Mouse (Mus musculus) forebrain, embryonic 14.5 days (tissue): Measurements from ENCODE around the gene Casc4. TPM values are rescaled to one million over a fixed set of nuclear protein-coding genes. Genes with fewer than 3 reads are reported as not detected.
A peak's percentile ranks its signal among the peaks of the same experiment; 100 is the strongest.

Source experiments
- ATAC-seq: fragments of 200-750 bp; cut with Nextera tagmentation; 2 replicates; pipeline ENCODE4 v1.8.0; 2017; ENCODE audit warnings: mild to moderate bottlenecking, moderate library complexity
- DNase-seq: peaks from one replicate; pipeline ENCODE4 v3.0.0-alpha.2; 2015; ENCODE audit warnings: low spot score
- H3K27ac ChIP-seq: fragments of 300-500 bp; sonication (generic); 2 replicates; pipeline ENCODE4 v1.5.1; 2014; ENCODE audit warnings: low read depth, mild to moderate bottlenecking, control low read depth, low read length, moderate library complexity
- H3K27me3 ChIP-seq: fragments of 300-500 bp; sonication (generic); replicated peaks from 2 replicates; pipeline ENCODE4 v1.6.1; 2014; ENCODE audit warnings: low read length, control low read depth, mixed read lengths; ENCODE audit not compliant: control insufficient read depth, insufficient read depth
- H3K36me3 ChIP-seq: fragments of 300-500 bp; sonication (generic); 2 replicates; pipeline ENCODE4 v1.6.1; 2014; ENCODE audit warnings: low read length, control low read depth; ENCODE audit not compliant: control insufficient read depth, insufficient read depth
- H3K4me1 ChIP-seq: fragments of 300-500 bp; sonication (generic); 2 replicates; pipeline ENCODE4 v1.6.1; 2014; ENCODE audit warnings: antibody characterized with exemption, low read length, control low read depth; ENCODE audit not compliant: control insufficient read depth, insufficient read depth
- H3K4me2 ChIP-seq: fragments of 300-500 bp; sonication (generic); 2 replicates; pipeline ENCODE4 v1.6.1; 2014; ENCODE audit warnings: mild to moderate bottlenecking, control low read depth, low read length
- H3K4me3 ChIP-seq: fragments of 300-500 bp; sonication (generic); 2 replicates; pipeline ENCODE4 v1.5.1; 2014; ENCODE audit warnings: low read depth, low read length, control low read depth
- H3K9ac ChIP-seq: fragments of 300-500 bp; sonication (generic); 2 replicates; pipeline ENCODE4 v1.6.1; 2014; ENCODE audit warnings: mild to moderate bottlenecking, low read length, control low read depth, moderate library complexity
- H3K9me3 ChIP-seq: fragments of 300-500 bp; sonication (generic); replicated peaks from 2 replicates; pipeline ENCODE4 v1.6.1; 2016; ENCODE audit warnings: low read length, control low read depth, mixed read lengths; ENCODE audit not compliant: control insufficient read depth
- WGBS: fragments of 180-500 bp; shearing (Covaris S2); extraction: QIAGEN DNeasy Blood & Tissue Kit; methylation state at CpG from one replicate; pipeline ENCODE4 v1.1.7; 2014; 5-methylcytosine and 5-hydroxymethylcytosine counted together
- polyA plus RNA-seq: library from polyadenylated mRNA; unstranded; fragments of >200 nt; fragmentation: Nextera tagmentation; extraction: Ambion mirVana; gene quantifications from 2 replicates; pipeline ENCODE4 v1.2.1, GENCODE M21; 2014

The Casc4 gene
- 15.0 and 17.0 TPM in 2 replicates for polyA plus RNA-seq

DNA sequence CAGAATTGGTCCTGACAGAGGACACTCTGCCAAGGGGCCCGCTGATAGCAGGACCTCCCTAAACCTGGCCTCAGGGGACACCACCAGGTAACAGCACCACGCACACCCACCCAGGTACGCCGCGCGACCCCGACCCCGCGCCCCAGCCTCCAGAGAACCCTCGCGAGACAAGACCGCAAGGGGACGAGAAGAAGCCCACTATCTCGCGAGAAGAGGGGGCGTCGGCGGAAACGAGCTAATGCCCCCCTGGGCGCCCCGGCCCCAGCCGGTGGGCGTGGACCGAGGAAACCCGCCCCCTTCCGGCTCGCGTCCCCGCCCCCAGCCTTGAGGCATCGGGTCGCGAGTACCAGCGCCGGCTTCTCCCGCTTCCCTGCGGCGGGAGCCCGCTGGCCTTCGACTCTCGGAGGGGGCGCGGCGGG lies at the start of gene Casc4:
Gene Casc4, plus strand, starts transcription at position 339 of the 419 bp plus-strand sequence.
- WGBS, result under 1% methylated on average over 31 of the region's 43 CpGs
- peak within 1 kb of the TSS; percentile 85 for H3K4me3 ChIP-seq
- peak within 1 kb of the TSS; percentile 96 for H3K9ac ChIP-seq
- no peaks in the 10 kb centered on the region for H3K9me3 ChIP-seq
- peaks cover 11% of the 10 kb centered on the region for H3K36me3 ChIP-seq
- no peaks in the 10 kb centered on the region for H3K27me3 ChIP-seq
- DNase-seq (peak; percentile 98), ATAC-seq (peak; percentile 97)
- H3K27ac ChIP-seq, result peak within 1 kb of the TSS; percentile 72
- peaks cover 7% of the 10 kb centered on the region for H3K4me1 ChIP-seq
- H3K4me2 ChIP-seq, result peak within 1 kb of the TSS; percentile 90

DNA sequence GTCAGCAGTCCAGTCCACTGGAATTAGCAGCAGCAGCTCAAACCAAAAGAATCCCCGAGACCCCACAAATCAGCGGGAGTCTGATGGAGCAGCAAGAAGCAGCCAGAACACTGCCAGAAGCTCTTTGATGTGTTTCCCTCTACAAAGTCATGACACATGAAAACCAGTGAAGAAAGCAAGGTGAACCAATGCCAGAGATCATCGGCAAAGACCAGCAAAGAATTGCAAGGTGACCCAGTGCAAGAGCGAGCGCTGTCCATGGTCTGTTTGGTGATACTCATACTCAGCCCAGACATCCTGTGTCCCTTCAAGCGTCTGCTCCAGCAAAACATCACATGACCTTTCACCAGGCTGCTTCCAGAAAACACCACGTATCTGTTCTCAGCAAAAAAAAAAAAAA lies 45.0 kb upstream of the Casc4 start:
- Histone ChIP-seq H3K4me3 (no peak overlapping the region), H3K4me2 (no peak overlapping the region), H3K4me1 (no peaks in the 10 kb centered on the region), H3K9me3 (no peaks in the 10 kb centered on the region), H3K9ac (no peak overlapping the region), H3K36me3 (no peaks in the 10 kb centered on the region), H3K27ac (no peak overlapping the region), H3K27me3 (no peaks in the 10 kb centered on the region)
- DNase-seq (no peak), ATAC-seq (no peak)
- 92% methylated on average over 7 of the region's 7 CpGs for WGBS

DNA sequence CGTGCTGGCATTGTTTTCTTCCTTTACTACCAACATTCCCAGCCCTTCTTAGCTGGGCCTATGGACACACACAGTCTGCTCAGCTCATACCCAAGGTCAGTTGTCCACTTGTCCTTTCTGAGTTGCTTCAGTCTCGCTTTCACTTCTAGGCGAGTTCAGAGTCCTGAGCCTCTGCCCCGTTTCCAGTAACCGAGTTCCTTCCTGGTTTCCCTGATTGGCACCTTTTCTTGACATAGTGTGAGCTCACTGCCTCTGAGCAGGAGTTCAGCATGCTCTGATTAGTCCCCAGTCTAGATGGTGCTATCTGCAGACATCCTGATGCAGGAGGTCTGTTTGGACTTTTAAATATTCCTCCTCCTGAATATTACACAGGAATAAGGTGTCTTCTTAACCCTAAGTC lies 42.1 kb upstream of the Casc4 start:
- DNase-seq (no peak), ATAC-seq (no peak)
- H3K36me3 ChIP-seq, result no peaks in the 10 kb centered on the region
- no peak overlapping the region for H3K9ac ChIP-seq
- H3K27me3 ChIP-seq, result no peaks in the 10 kb centered on the region
- 65% methylated on average over 5 of the region's 5 CpGs for WGBS
- H3K4me3 ChIP-seq, result no peak overlapping the region
- no peaks in the 10 kb centered on the region for H3K4me1 ChIP-seq
- no peak overlapping the region for H3K27ac ChIP-seq
- H3K9me3 ChIP-seq, result no peaks in the 10 kb centered on the region
- no peak overlapping the region for H3K4me2 ChIP-seq

- DNase-seq (peak; percentile 46), ATAC-seq (0 out of 2 replicates have a peak, but pooled peaks have one; percentile 32)
- no peak overlapping the region for H3K27ac ChIP-seq
These were observed 40.6 kb upstream of the Casc4 start for GRCm38 (mm10) chr2:121826189-121826588.

DNA sequence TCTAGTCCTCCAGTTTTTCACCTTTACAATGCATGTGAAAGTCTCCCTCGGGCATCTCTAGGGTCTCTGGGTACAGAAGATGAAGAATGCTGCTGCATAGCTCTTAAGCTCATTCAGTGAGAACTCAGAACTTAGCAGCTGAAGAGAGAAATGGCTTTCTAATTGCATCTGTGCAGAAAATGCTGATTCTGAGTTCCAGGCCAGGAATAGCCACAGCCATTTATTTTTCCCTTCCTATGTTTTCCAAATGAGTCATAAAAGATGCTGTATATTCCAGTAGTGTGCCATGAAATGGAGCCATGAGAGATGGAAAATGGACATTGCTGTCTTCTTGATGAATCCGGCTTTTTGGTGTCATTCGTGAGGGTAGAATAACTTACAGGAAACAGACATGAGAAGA lies 38.4 kb upstream of the Casc4 start:
- whole genome bisulfite sequencing, result 91% methylated on average over 3 of the region's 3 CpGs
- H3K4me2 ChIP-seq, result no peak overlapping the region
- H3K27me3 ChIP-seq, result no peaks in the 10 kb centered on the region
- H3K36me3 ChIP-seq, result no peaks in the 10 kb centered on the region
- no peak overlapping the region for H3K4me3 ChIP-seq
- ATAC-seq, result no peak
- H3K9me3 ChIP-seq, result no peaks in the 10 kb centered on the region
- H3K4me1 ChIP-seq, result no peaks in the 10 kb centered on the region
- H3K9ac ChIP-seq, result no peak overlapping the region
- no peak overlapping the region for H3K27ac ChIP-seq
- DNase-seq, result no peak

More at GRCm38 (mm10) chr2:121826189-121826588, 40.6 kb upstream of the Casc4 start:
- no peaks in the 10 kb centered on the region for H3K9me3 ChIP-seq
- H3K9ac ChIP-seq, result no peak overlapping the region
- H3K4me2 ChIP-seq, result no peak overlapping the region
- H3K4me1 ChIP-seq, result no peaks in the 10 kb centered on the region
- WGBS, result 41% methylated on average over 2 of the region's 2 CpGs
- H3K36me3 ChIP-seq, result no peaks in the 10 kb centered on the region
- H3K4me3 ChIP-seq, result no peak overlapping the region
- no peaks in the 10 kb centered on the region for H3K27me3 ChIP-seq

GRCm38 (mm10) chr2:121832484-121832894 lies 34.3 kb upstream of the Casc4 start:
- DNase-seq (peak; percentile 85), ATAC-seq (peak; percentile 75)
- Histone ChIP-seq H3K4me2 (no peak overlapping the region), H3K9ac (no peak overlapping the region), H3K4me3 (no peak overlapping the region), H3K9me3 (no peaks in the 10 kb centered on the region), H3K36me3 (no peaks in the 10 kb centered on the region), H3K4me1 (no peaks in the 10 kb centered on the region), H3K27me3 (no peaks in the 10 kb centered on the region), H3K27ac (no peak overlapping the region)
- 11% methylated on average over 5 of the region's 5 CpGs for WGBS

GRCm38 (mm10) chr2:121834926-121835325 lies 31.8 kb upstream of the Casc4 start:
- Histone ChIP-seq H3K4me3 (no peak overlapping the region), H3K27ac (no peak overlapping the region), H3K4me1 (no peaks in the 10 kb centered on the region), H3K4me2 (no peak overlapping the region), H3K36me3 (no peaks in the 10 kb centered on the region), H3K9ac (no peak overlapping the region), H3K9me3 (no peaks in the 10 kb centered on the region), H3K27me3 (no peaks in the 10 kb centered on the region)
- DNase-seq, result no peak
- ATAC-seq, result no peak
- WGBS, result 45% methylated on average over 3 of the region's 3 CpGs

- ATAC-seq, result no peak
- H3K4me2 ChIP-seq, result no peak overlapping the region
- H3K36me3 ChIP-seq, result no peaks in the 10 kb centered on the region
- no peak for DNase-seq
- no peaks in the 10 kb centered on the region for H3K27me3 ChIP-seq
- H3K9ac ChIP-seq, result no peak overlapping the region
- no peak overlapping the region for H3K4me3 ChIP-seq
- H3K9me3 ChIP-seq, result no peaks in the 10 kb centered on the region
- no peaks in the 10 kb centered on the region for H3K4me1 ChIP-seq
- 96% methylated on average over 3 of the region's 3 CpGs for WGBS
- no peak overlapping the region for H3K27ac ChIP-seq
These were observed 25.3 kb upstream of the Casc4 start for GRCm38 (mm10) chr2:121841453-121841852.

GRCm38 (mm10) chr2:121842249-121842648 lies 24.5 kb upstream of the Casc4 start:
- ATAC-seq (no peak), DNase-seq (no peak)
- Histone ChIP-seq H3K4me2 (no peak overlapping the region), H3K36me3 (no peaks in the 10 kb centered on the region), H3K9ac (no peak overlapping the region), H3K4me3 (no peak overlapping the region), H3K4me1 (no peaks in the 10 kb centered on the region), H3K27ac (no peak overlapping the region), H3K9me3 (no peaks in the 10 kb centered on the region), H3K27me3 (no peaks in the 10 kb centered on the region)
- 84% methylated on average over 3 of the region's 3 CpGs for WGBS
